Mouse (Mus musculus): ENCODE results near the gene Cers6. TPM values are rescaled to one million over a fixed set of nuclear protein-coding genes. Genes with fewer than 3 reads are reported as not detected.

Cers6 gene
- total RNA-seq, 1 experiment from 2014 or later: 51.2 TPM

GRCm38 (mm10) chr2:68873653-68874441 lies 12.6 kb downstream of the Cers6 start:
- 0 out of 2 replicates have a peak, but pooled peaks have one; percentile 14 for ATAC-seq (replicated peaks; ENCODE audit: insufficient number of reproducible peaks, low FRiP score, low TSS enrichment, poor library complexity, severe bottlenecking)

DNA sequence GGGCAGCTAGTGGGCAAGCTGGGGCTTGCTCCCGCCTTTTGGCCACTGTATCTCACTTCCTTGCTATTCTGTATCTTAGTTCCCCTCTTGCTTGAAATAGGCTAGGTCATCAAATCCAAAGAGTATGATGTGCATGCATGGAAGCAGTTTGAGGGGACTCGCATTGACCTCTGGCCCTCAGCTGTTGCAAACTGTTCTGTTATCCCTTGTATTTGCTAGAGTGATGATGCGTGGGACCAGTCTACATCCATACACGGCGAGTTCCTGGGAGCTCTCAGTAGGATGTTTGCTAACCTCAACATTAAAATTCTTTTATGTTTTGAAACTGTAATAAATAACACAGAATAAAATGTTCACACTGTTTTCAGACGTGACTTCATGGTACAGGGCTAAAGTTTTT lies 13.3 kb downstream of the Cers6 start:
- no peak for ATAC-seq (replicated peaks; ENCODE audit: insufficient number of reproducible peaks, low FRiP score, low TSS enrichment, poor library complexity, severe bottlenecking)

- peak; percentile 93 for ATAC-seq (replicated peaks; ENCODE audit: insufficient number of reproducible peaks, low FRiP score, low TSS enrichment, poor library complexity, severe bottlenecking)
Measured at GRCm38 (mm10) chr2:68879071-68879651, 17.9 kb downstream of the Cers6 start.

DNA sequence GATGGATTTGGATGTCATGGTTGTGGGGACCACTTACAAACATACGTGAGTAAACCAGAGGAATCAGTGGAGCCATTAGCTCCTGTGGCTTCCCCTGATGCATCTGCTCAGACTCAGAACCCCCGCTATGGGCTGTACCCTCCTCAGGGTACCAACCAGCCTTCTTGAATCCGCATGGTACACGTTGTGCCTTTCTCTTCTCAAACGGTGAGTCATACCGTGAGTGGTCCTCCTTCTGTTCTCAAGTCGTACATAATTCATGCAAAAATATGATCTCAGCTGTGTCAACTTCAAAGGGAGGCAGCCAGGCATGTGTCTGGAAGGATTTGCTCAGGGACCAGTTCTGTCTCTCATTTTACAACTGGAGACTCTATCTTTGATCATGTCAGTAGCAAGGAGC lies 23.3 kb downstream of the Cers6 start:
- ATAC-seq (replicated peaks; ENCODE audit: insufficient number of reproducible peaks, low FRiP score, low TSS enrichment, poor library complexity, severe bottlenecking): no peak

DNA sequence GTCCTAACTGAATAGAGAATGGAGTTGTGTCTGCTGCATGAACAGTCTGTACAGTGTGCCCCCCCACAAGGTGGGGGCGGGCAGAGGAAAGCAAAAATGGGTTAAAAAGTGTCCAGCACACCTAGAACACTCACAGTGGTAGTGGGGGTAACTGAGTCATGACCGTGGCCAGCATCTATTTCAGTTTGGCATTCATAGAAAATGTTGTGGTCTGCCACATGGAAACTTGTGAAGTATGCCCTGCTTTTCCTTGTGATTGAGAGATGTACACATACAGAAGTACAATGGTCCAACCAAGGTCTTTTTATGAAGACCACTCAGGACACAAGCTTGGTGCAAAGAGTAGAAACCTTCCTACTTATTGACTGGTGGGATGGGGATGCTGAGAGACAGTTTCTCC lies 24.0 kb downstream of the Cers6 start:
- no peak for ATAC-seq (replicated peaks; ENCODE audit: insufficient number of reproducible peaks, low FRiP score, low TSS enrichment, poor library complexity, severe bottlenecking)

DNA sequence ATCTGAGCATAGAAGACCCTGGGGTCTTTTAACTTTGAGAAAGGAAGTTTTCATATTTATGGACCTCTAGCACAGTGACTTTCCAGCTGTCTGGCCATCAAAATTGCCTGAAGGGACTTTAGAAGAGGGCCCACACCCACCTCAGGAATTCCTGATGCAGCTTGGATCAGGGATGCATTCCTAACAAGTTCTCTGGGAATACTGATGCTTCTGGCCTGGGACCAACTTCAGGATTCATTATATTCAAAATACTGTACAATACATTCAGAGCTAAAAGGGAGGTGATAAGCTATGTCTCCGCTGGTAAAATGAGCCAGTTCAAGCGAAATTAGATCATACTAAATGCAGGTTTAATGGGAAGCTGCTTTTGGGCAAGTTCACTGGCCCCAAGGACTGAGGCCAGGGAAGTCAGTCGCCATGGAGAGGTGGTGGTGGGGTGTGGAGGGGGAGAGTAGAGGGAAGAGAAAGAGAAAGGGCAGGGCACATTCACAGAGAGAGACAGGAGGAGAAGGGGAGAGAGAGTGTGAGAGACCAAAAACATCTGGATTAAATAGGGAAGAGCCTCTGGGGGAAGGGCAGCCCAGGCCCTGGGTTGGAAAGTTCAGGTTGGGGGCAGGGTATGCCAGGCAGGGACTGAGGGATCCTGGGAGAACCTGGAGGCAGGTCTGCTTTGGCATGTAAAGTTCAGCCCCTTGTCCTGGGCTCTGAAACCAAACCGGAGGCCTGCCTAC lies 24.7 kb downstream of the Cers6 start:
- no peak for ATAC-seq (replicated peaks; ENCODE audit: insufficient number of reproducible peaks, low FRiP score, low TSS enrichment, poor library complexity, severe bottlenecking)

DNA sequence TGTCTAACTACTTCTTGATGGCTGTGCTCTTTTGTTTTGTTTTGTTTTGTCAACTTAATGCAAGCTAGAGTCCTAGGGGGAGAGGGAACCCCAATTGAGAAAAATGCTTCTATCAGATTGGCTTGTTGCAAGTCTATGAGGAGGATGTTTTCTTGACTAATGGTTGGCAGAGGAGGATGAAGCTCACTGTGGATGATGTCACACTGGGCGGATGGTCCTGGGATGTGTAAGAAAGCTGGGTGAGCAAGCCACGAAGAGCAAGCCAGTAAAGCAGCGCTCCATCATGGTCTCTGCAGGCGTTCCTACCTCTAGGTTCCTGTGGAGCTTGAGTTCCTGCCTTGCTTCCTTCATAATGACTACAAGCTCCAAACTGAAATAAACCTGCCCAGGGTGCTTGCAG lies 25.4 kb downstream of the Cers6 start:
- no peak for ATAC-seq (replicated peaks; ENCODE audit: insufficient number of reproducible peaks, low FRiP score, low TSS enrichment, poor library complexity, severe bottlenecking)

DNA sequence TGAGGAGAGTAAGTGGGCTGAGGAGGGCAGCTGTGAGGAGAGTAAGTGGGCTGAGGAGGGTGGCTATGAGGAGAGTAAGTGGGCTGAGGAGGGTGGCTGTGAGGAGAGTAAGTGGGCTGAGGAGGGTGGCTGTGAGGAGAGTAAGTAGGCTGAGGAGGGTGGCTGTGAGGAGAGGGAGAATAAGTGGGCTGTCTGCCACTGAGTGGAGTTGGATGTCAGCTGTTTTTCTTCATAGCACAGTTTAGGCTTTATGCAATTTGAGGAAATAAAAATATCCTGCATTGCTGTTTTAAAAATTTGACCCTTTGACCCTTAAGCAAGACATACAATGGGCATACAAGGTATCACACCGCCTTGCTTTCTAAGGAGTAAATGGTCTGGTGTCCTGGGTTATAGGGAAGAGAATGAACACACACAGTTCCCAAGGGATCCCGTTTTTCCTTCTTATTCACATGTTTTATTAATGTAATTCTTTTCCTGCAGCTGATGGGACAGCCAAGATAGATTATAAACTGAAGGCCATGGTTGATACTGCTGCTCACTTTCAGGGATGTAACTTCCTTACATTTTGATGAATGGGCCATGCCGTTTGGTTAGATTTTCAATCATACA lies 27.0 kb downstream of the Cers6 start:
- no peak for ATAC-seq (replicated peaks; ENCODE audit: insufficient number of reproducible peaks, low FRiP score, low TSS enrichment, poor library complexity, severe bottlenecking)

- ATAC-seq (replicated peaks; ENCODE audit: insufficient number of reproducible peaks, low FRiP score, low TSS enrichment, poor library complexity, severe bottlenecking): no peak
Measured at GRCm38 (mm10) chr2:68889661-68890170, 28.5 kb downstream of the Cers6 start.

- ATAC-seq (replicated peaks; ENCODE audit: insufficient number of reproducible peaks, low FRiP score, low TSS enrichment, poor library complexity, severe bottlenecking): no peak
Measured at GRCm38 (mm10) chr2:68892476-68892875, 31.2 kb downstream of the Cers6 start.

DNA sequence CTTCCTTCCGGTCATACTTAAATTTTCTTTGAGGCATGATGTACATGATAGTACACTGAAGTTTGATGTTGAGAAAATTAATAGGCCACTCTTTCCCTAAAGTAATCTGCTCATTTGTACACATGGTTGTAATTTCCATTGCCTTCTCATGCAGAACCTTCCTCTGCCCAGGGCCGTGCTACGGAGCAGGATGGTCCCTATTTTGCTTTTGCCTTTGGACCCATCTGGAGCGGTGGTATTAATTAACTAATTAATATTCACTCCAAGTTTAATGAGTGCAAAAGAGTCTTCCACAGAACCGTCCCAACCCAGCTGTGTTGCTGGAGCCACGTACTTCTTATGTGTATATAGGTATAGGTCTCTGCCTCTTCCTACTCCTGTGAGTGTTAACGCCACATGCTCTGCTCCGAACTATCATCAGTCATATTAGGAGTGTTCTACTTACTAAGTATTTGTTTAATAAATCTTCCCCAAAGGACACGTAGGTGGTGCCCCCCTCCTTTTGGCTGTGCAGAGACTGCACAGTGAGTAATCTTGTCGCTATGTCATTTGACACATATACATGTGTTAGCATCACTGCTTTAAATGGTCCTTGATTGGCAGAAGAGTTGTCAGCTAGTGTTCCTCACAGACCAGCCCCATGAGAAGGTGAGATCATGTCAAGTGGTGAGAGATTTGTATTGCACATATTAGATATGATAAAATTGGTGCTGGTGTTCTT lies 34.0 kb downstream of the Cers6 start:
- ATAC-seq (replicated peaks; ENCODE audit: insufficient number of reproducible peaks, low FRiP score, low TSS enrichment, poor library complexity, severe bottlenecking): no peak

DNA sequence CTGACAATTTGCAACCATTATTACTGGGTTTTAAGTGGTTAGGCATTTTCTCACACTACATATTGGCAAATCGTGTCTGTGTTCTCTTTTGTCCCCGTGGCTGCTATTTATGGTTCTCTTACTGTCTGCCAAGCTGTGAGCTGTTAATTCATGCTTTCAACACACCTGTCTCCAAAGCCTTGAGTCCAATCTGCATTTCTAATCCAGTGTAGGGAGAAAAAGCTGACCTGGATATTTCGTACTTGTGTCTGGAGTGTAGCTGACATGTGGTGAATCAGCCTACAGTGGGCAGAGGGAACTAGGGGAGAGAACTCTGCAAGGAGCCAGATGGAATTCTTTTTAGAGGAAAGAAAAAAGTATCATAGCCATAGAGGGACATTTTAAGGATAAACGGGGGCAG lies 35.0 kb downstream of the Cers6 start:
- ATAC-seq (replicated peaks; ENCODE audit: insufficient number of reproducible peaks, low FRiP score, low TSS enrichment, poor library complexity, severe bottlenecking): no peak

GRCm38 (mm10) chr2:68899770-68900521 lies 38.7 kb downstream of the Cers6 start:
- no peak for ATAC-seq (replicated peaks; ENCODE audit: insufficient number of reproducible peaks, low FRiP score, low TSS enrichment, poor library complexity, severe bottlenecking)

GRCm38 (mm10) chr2:68900640-68901378 lies 39.6 kb downstream of the Cers6 start:
- ATAC-seq (replicated peaks; ENCODE audit: insufficient number of reproducible peaks, low FRiP score, low TSS enrichment, poor library complexity, severe bottlenecking): no peak

DNA sequence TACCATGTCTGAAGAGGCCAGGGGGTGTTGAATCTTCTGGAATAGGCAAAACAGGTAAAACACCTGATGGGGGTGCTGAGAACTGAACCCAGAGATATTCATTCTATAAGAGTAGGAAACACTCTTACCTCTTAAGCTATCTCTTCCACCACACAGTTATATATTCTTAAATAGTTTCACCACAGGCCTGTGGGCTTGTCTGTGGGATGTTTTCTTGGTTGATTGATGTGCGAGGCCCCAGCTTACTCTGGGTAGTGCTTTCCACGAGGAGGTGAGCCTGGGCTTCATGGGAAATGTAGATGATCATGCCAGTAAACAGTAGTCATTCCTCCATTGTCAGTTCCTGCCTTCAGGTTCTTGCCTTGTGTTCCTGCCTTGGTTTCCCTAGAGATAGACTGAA lies 40.5 kb downstream of the Cers6 start:
- no peak for ATAC-seq (replicated peaks; ENCODE audit: insufficient number of reproducible peaks, low FRiP score, low TSS enrichment, poor library complexity, severe bottlenecking)

GRCm38 (mm10) chr2:68902546-68902945 lies 41.3 kb downstream of the Cers6 start:
- no peak for ATAC-seq (replicated peaks; ENCODE audit: insufficient number of reproducible peaks, low FRiP score, low TSS enrichment, poor library complexity, severe bottlenecking)

DNA sequence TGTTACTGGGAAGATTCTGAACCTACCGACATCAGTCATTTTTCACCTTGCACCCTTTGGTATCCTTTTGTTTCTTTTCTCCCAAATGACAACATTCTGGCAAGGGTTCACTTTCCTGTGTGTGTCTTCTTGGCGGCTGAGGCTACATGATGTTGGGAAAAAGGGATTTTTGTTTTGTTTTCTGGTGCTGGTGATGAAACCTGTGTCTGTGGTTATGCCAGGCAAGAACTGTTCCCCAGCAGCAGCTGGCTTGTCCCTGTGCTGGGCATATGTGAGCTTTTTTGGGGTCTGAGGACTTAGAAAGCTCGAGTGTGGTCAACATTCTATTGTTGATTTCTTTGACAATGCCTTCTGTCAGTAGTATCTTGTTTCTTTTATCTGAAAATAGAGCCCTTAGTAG lies 45.7 kb downstream of the Cers6 start:
- ATAC-seq (replicated peaks; ENCODE audit: insufficient number of reproducible peaks, low FRiP score, low TSS enrichment, poor library complexity, severe bottlenecking): no peak

All from monocyte, adult 5-6 weeks (primary cell).